Mouse (Mus musculus) intestine, embryonic 14.5 days (tissue): ENCODE measurements around the gene Hoxb8. TPM values are rescaled to one million over a fixed set of nuclear protein-coding genes. Genes with fewer than 3 reads are reported as not detected.

Experiments used
- ATAC-seq: fragments of 200-750 bp; cut with Nextera tagmentation; replicated peaks from 2 replicates; pipeline ENCODE4 v1.8.0; 2017; ENCODE audit warnings: low read depth, moderate number of reproducible peaks, moderate TSS enrichment, moderate library complexity; ENCODE audit not compliant: low FRiP score, low TSS enrichment
- DNase-seq: peaks from one replicate; pipeline ENCODE4 v3.0.0-alpha.2; 2018; ENCODE audit warnings: low spot score
- H3K27ac ChIP-seq: fragments of 300-500 bp; sonication (generic); 2 replicates; pipeline ENCODE4 v1.5.1; 2014; ENCODE audit warnings: low read depth, mild to moderate bottlenecking, control low read depth
- H3K27me3 ChIP-seq: fragments of 300-500 bp; sonication (generic); replicated peaks from 2 replicates; pipeline ENCODE4 v1.6.1; 2014; ENCODE audit warnings: low read length, control low read depth; ENCODE audit not compliant: control insufficient read depth, insufficient read depth
- H3K36me3 ChIP-seq: fragments of 300-500 bp; sonication (generic); 2 replicates; pipeline ENCODE4 v1.6.1; 2014; ENCODE audit warnings: low read length, control low read depth; ENCODE audit not compliant: control insufficient read depth, insufficient read depth
- H3K4me1 ChIP-seq: fragments of 300-500 bp; sonication (generic); replicated peaks from 2 replicates; pipeline ENCODE4 v1.6.1; 2014; ENCODE audit warnings: low read length, control low read depth, mixed read lengths; ENCODE audit not compliant: control insufficient read depth, insufficient read depth
- H3K4me2 ChIP-seq: fragments of 300-500 bp; sonication (generic); 2 replicates; pipeline ENCODE4 v1.6.1; 2014; ENCODE audit warnings: low read length
- H3K4me3 ChIP-seq: fragments of 300-500 bp; sonication (generic); 2 replicates; pipeline ENCODE4 v1.5.1; 2014; ENCODE audit warnings: low read depth, low read length, control low read depth, mixed read lengths
- H3K9ac ChIP-seq: fragments of 300-500 bp; sonication (generic); 2 replicates; pipeline ENCODE4 v1.6.1; 2014; ENCODE audit warnings: mild to moderate bottlenecking, low read length
- H3K9me3 ChIP-seq: fragments of 300-500 bp; sonication (generic); 2 replicates; pipeline ENCODE4 v1.6.1; 2016; ENCODE audit warnings: low read length, control low read depth; ENCODE audit not compliant: control insufficient read depth
- WGBS: fragments of 180-500 bp; shearing (Covaris S2); extraction: QIAGEN DNeasy Blood & Tissue Kit; methylation state at CpG from one replicate; pipeline ENCODE4 v1.1.7; 2014; 5-methylcytosine and 5-hydroxymethylcytosine counted together
- polyA plus RNA-seq: library from polyadenylated mRNA; unstranded; fragments of >200 nt; fragmentation: Nextera tagmentation; extraction: Ambion mirVana; gene quantifications from 2 replicates; pipeline ENCODE4 v1.2.1, GENCODE M21; 2014

Gene Hoxb8
- polyA plus RNA-seq, 1 experiment from 2014 or later: 1.7 TPM

DNA sequence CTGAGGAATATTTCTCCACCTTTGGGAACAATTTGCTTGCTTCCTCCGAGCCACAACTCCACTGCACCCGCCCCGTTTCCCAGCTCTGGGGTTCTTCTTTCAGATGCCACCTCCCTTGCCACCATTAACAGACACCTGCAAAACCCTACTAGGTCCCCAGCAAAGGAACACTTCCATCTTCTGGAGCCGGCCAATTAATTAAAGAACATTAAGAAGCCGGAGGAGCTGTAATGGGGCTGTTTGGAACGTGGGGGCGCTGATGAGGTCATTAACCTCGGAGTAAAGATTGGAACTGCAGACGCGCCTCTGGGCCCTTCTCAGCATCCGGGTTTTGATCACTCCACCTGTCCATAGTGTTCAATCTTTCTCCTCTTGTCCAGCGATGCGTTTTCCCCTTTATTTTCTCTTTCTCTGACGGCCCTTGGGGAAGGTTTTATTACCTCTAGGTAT, 25.7 kb upstream of the Hoxb8 start:
- no peak for ATAC-seq
- Histone ChIP-seq H3K9ac (no peak overlapping the region), H3K9me3 (no peaks in the 10 kb centered on the region), H3K36me3 (no peaks in the 10 kb centered on the region), H3K27ac (no peak overlapping the region), H3K27me3 (peaks cover 99% of the 10 kb centered on the region), H3K4me2 (no peak overlapping the region), H3K4me3 (no peak overlapping the region), H3K4me1 (peaks cover 4% of the 10 kb centered on the region; the same call in 1 of the 2 replicates)
- DNase-seq: peak; percentile 60
- WGBS: 5% methylated on average over 14 of the region's 14 CpGs

GRCm38 (mm10) chr11:96257141-96257540, 24.6 kb upstream of the Hoxb8 start:
- H3K9me3 ChIP-seq: no peaks in the 10 kb centered on the region
- H3K27me3 ChIP-seq: peaks cover 99% of the 10 kb centered on the region
- H3K9ac ChIP-seq: no peak overlapping the region
- DNase-seq (no peak), ATAC-seq (no peak)
- no peaks in the 10 kb centered on the region for H3K36me3 ChIP-seq
- H3K4me2 ChIP-seq: no peak overlapping the region
- no peak overlapping the region for H3K4me3 ChIP-seq
- WGBS: 31% methylated on average over 2 of the region's 2 CpGs
- H3K4me1 ChIP-seq: 0 out of 2 replicates have a peak, but pooled peaks cover 4% of the 10 kb centered on the region
- no peak overlapping the region for H3K27ac ChIP-seq

GRCm38 (mm10) chr11:96259038-96259437, 22.7 kb upstream of the Hoxb8 start:
- no peak overlapping the region for H3K9ac ChIP-seq
- H3K27me3 ChIP-seq: peaks cover 99% of the 10 kb centered on the region
- H3K4me2 ChIP-seq: no peak overlapping the region
- H3K36me3 ChIP-seq: no peaks in the 10 kb centered on the region
- no peak overlapping the region for H3K27ac ChIP-seq
- H3K4me1 ChIP-seq: peaks cover 7% of the 10 kb centered on the region; the same call in 1 of the 2 replicates
- ATAC-seq (0 out of 2 replicates have a peak, but pooled peaks have one; percentile 15), DNase-seq (no peak)
- H3K4me3 ChIP-seq: no peak overlapping the region
- WGBS: 6% methylated on average over 2 of the region's 2 CpGs
- H3K9me3 ChIP-seq: no peaks in the 10 kb centered on the region

DNA sequence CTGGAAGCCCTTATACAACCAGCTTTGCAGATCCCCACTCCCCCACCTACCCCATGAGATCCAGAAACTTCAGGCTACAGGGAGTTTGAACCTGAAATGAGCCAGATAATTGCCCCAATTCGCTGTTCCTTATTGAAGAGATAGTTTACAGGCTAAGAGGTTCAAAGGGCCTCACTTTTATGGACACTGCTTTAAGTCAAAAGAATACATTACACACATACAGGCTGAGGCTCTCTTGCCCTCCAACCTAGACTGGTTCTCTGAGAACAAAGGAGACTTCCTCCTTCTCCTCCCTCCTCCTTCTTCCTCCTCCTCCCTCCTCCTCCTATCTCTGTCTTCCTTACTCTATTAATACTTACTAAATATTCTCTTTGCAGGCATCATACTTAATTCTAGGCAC, 22.2 kb upstream of the Hoxb8 start:
- no peak overlapping the region for H3K4me3 ChIP-seq
- WGBS: 3% methylated on average over 1 of the region's 1 CpGs
- peaks cover 99% of the 10 kb centered on the region for H3K27me3 ChIP-seq
- no peaks in the 10 kb centered on the region for H3K9me3 ChIP-seq
- DNase-seq: no peak
- no peak overlapping the region for H3K27ac ChIP-seq
- peaks cover 7% of the 10 kb centered on the region; the same call in 1 of the 2 replicates for H3K4me1 ChIP-seq
- no peak overlapping the region for H3K4me2 ChIP-seq
- no peak for ATAC-seq
- H3K36me3 ChIP-seq: no peaks in the 10 kb centered on the region
- H3K9ac ChIP-seq: no peak overlapping the region

DNA sequence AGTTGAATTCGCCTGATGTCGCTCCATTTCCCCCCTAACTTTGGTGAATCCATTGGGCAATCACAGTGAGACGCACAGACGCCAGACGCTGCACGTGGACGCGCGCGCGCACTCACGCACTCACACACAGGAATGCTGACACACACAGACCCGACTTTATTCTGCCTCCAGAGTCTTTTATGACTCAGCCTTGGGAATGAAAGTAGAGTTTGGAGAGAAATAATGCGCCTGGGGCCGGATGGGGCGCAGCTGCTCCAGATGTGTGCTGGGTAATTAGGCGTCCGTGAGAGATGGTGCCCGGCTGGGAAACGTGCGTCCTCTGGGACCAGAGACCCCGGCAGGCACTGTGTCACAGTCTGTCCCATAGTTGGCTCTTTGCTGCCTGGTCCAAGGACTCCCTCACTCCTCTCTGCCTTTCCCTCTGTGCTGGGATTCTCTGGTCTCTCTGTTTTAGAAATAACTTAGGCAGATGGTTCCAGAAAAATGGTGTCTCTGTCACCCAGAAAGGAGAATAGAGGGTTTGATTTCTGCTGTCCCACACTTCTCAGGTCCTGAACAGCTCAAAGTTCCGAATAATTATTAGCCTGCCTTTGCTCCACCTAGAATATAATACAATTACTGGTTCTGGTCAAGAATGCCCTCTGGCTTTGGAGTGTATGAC, 21.3 kb upstream of the Hoxb8 start:
- Histone ChIP-seq H3K27me3 (peaks cover 99% of the 10 kb centered on the region), H3K4me3 (no peak overlapping the region), H3K36me3 (no peaks in the 10 kb centered on the region), H3K4me2 (peak overlapping the region; percentile 22; the same call in 1 of the 2 replicates), H3K27ac (no peak overlapping the region), H3K4me1 (peaks cover 7% of the 10 kb centered on the region; the same call in 1 of the 2 replicates), H3K9me3 (no peaks in the 10 kb centered on the region), H3K9ac (no peak overlapping the region)
- 3% methylated on average over 23 of the region's 23 CpGs for WGBS
- no peak for ATAC-seq
- peak; percentile 67 for DNase-seq

DNA sequence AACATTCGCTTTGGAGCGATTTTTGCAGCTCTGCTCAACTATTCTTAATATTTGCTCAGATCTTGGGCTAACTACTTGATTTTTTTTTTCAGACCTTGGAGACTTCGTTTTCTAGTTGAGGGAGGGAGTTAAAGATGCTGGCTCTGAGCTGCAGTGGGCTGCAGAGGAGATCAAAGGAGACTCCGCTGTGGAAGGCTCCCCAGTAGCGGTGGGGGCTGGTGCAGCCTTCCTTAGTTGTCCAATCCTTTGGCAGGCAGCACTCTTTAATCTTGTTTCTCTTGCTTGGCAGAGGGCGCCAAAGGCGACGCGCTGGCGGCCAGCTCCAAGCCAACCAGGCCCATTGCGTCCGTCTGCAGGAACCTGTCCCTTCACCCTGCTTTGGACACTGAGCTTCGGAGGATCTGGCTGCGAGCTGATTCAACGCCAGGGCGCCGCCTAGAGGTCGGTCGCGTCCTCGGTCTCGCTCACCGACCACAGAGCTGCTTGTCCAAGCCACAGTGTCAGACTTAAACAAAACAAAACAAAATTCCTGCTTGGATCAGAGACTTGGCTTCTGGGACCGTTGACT, 20.3 kb upstream of the Hoxb8 start:
- Histone ChIP-seq H3K4me2 (no peak overlapping the region), H3K4me3 (no peak overlapping the region), H3K9me3 (no peaks in the 10 kb centered on the region), H3K4me1 (peaks cover 7% of the 10 kb centered on the region; the same call in 1 of the 2 replicates), H3K27ac (no peak overlapping the region), H3K9ac (no peak overlapping the region), H3K36me3 (no peaks in the 10 kb centered on the region), H3K27me3 (peaks cover 98% of the 10 kb centered on the region)
- peak; percentile 94 for DNase-seq
- ATAC-seq: no peak
- 3% methylated on average over 24 of the region's 24 CpGs for WGBS

- Histone ChIP-seq H3K4me2 (no peak overlapping the region), H3K27me3 (peaks cover 98% of the 10 kb centered on the region), H3K4me1 (peaks cover 7% of the 10 kb centered on the region; the same call in 1 of the 2 replicates), H3K27ac (no peak overlapping the region), H3K4me3 (no peak overlapping the region), H3K36me3 (no peaks in the 10 kb centered on the region), H3K9me3 (no peaks in the 10 kb centered on the region), H3K9ac (no peak overlapping the region)
- DNase-seq (peak; percentile 58), ATAC-seq (no peak)
- WGBS: 13% methylated on average over 6 of the region's 6 CpGs
Observed at GRCm38 (mm10) chr11:96262262-96262830, 19.4 kb upstream of the Hoxb8 start.

DNA sequence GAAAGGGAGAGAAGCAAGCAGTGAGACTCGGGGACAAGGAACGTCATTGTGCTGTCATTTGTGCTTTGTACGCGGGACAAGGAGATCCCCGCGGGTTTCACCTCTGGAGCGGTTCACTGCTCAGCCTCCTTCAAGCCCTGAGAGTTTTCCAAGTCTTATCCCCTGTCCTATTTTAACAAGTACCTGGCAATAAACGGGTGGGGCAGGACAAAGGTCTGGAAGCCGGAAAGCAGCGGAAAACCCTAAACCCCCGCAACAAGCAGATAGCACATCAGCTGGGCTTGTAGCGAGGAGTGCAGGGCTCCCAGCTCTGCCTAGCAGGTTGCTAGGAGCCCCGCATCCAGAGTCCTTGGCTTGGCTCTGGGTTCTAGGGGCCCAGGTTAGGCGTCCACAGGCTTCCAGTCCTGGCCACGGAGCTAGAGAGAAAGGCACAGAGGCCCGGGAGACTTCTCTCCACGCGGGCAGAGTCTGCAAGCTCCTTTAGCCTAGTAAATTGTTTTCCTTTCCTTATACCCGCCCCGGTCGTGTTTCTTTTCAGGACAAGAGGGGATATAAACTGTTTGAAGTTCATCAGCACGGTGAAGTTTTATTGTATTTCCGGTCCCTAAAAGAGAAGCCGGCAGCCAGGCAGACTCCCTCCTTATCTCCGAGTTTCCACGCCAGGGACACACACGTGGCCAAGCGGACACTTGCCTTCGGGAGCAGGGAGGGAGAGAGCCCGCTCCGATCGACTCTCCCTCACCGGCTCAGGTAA, 17.9 kb upstream of the Hoxb8 start:
- no peak overlapping the region for H3K27ac ChIP-seq
- H3K9ac ChIP-seq: no peak overlapping the region
- ATAC-seq: no peak
- H3K4me1 ChIP-seq: peaks cover 7% of the 10 kb centered on the region; the same call in 1 of the 2 replicates
- H3K27me3 ChIP-seq: peaks cover 98% of the 10 kb centered on the region
- no peaks in the 10 kb centered on the region for H3K9me3 ChIP-seq
- H3K36me3 ChIP-seq: no peaks in the 10 kb centered on the region
- no peak overlapping the region for H3K4me2 ChIP-seq
- 4% methylated on average over 33 of the region's 33 CpGs for WGBS
- DNase-seq: peak; percentile 73
- no peak overlapping the region for H3K4me3 ChIP-seq
